Mouse (Mus musculus) midbrain, embryonic 11.5 days (tissue): ENCODE measurements around the gene Atg2a. TPM values are rescaled to one million over a fixed set of nuclear protein-coding genes. Genes with fewer than 3 reads are reported as not detected.
A peak's percentile ranks its signal among the peaks of the same experiment; 100 is the strongest.

Experiments used
- ATAC-seq: fragments of 200-750 bp; cut with Nextera tagmentation; 2 replicates; pipeline ENCODE4 v1.8.0; 2017; ENCODE audit warnings: moderate TSS enrichment, moderate library complexity; ENCODE audit not compliant: low FRiP score
- DNase-seq: peaks from one replicate; pipeline ENCODE4 v3.0.0; 2015; ENCODE audit warnings: low spot score; ENCODE audit errors: missing footprints
- H3K27ac ChIP-seq: fragments of 300-500 bp; sonication (generic); 2 replicates; pipeline ENCODE4 v1.5.1; 2014; ENCODE audit warnings: low read depth, low read length
- H3K27me3 ChIP-seq: fragments of 300-500 bp; sonication (generic); 2 replicates; pipeline ENCODE4 v1.6.1; 2014; ENCODE audit warnings: mild to moderate bottlenecking, low read length, moderate library complexity, mixed read lengths; ENCODE audit not compliant: control insufficient read depth, insufficient read depth
- H3K36me3 ChIP-seq: fragments of 300-500 bp; sonication (generic); 2 replicates; pipeline ENCODE4 v1.6.1; 2014; ENCODE audit warnings: mild to moderate bottlenecking, low read length, moderate library complexity, mixed read lengths; ENCODE audit not compliant: control insufficient read depth, insufficient read depth
- H3K4me1 ChIP-seq: fragments of 300-500 bp; sonication (generic); 2 replicates; pipeline ENCODE4 v1.6.1; 2014; ENCODE audit warnings: low read length; ENCODE audit not compliant: control insufficient read depth, insufficient read depth
- H3K4me2 ChIP-seq: fragments of 300-500 bp; sonication (generic); 2 replicates; pipeline ENCODE4 v1.6.1; 2014; ENCODE audit warnings: mild to moderate bottlenecking, moderate library complexity
- H3K4me3 ChIP-seq: fragments of 300-500 bp; sonication (generic); 2 replicates; pipeline ENCODE4 v1.5.1; 2014; ENCODE audit warnings: low read depth, low read length
- H3K9ac ChIP-seq: fragments of 300-500 bp; sonication (generic); 2 replicates; pipeline ENCODE4 v1.6.1; 2014; ENCODE audit warnings: low read length
- H3K9me3 ChIP-seq: fragments of 300-500 bp; sonication (generic); 2 replicates; pipeline ENCODE4 v1.6.1; 2016; ENCODE audit warnings: low read length; ENCODE audit not compliant: control insufficient read depth
- WGBS: fragments of 180-500 bp; shearing (Covaris S2); extraction: QIAGEN DNeasy Blood & Tissue Kit; methylation state at CpG from one replicate; pipeline ENCODE4 v1.1.7; 2014; 5-methylcytosine and 5-hydroxymethylcytosine counted together
- polyA plus RNA-seq: library from polyadenylated mRNA; unstranded; fragments of >200 nt; fragmentation: Nextera tagmentation; extraction: Ambion mirVana; gene quantifications from 2 replicates; pipeline ENCODE4 v1.2.1, GENCODE M21; 2014

The Atg2a gene
- polyA plus RNA-seq, 1 experiment from 2014 or later = 8.1 TPM

- H3K4me2 ChIP-seq = peak overlapping the region; percentile 19
- H3K4me3 ChIP-seq = no peak overlapping the region; the same call in 1 of the 2 replicates
- 39% methylated on average over 5 of the region's 5 CpGs for WGBS
- H3K9ac ChIP-seq = no peak overlapping the region
- no peak overlapping the region for H3K27ac ChIP-seq
- DNase-seq (peak; percentile 78), ATAC-seq (no peak)
- H3K27me3 ChIP-seq = no peaks in the 10 kb centered on the region
- H3K36me3 ChIP-seq = peaks cover 4% of the 10 kb centered on the region; the same call in 1 of the 2 replicates
- H3K4me1 ChIP-seq = peaks cover 11% of the 10 kb centered on the region
- no peaks in the 10 kb centered on the region for H3K9me3 ChIP-seq
These were observed 743 bp upstream of the Atg2a start for GRCm38 (mm10) chr19:6240725-6241124.

- ATAC-seq (no peak), DNase-seq (no peak)
- peaks cover 7% of the 10 kb centered on the region; the same call in 1 of the 2 replicates for H3K36me3 ChIP-seq
- H3K9ac ChIP-seq = peak overlapping the region; percentile 92
- peak overlapping the region; percentile 82 for H3K4me3 ChIP-seq
- H3K27ac ChIP-seq = no peak overlapping the region
- WGBS = 0% methylated on average over 4 of the region's 4 CpGs
- H3K4me1 ChIP-seq = peaks cover 8% of the 10 kb centered on the region
- no peaks in the 10 kb centered on the region for H3K9me3 ChIP-seq
- peak overlapping the region; percentile 96 for H3K4me2 ChIP-seq
- no peaks in the 10 kb centered on the region for H3K27me3 ChIP-seq
These were observed 813 bp downstream of the Atg2a start for GRCm38 (mm10) chr19:6242281-6242680.

- Histone ChIP-seq H3K4me2 (no peak overlapping the region), H3K9me3 (no peaks in the 10 kb centered on the region), H3K4me3 (no peak overlapping the region), H3K36me3 (peaks cover 11% of the 10 kb centered on the region), H3K27ac (no peak overlapping the region), H3K4me1 (peaks cover 8% of the 10 kb centered on the region), H3K27me3 (no peaks in the 10 kb centered on the region), H3K9ac (no peak overlapping the region)
- 88% methylated on average over 5 of the region's 5 CpGs for WGBS
- DNase-seq = peak; percentile 45
- no peak for ATAC-seq
These were observed 1.8 kb downstream of the Atg2a start for GRCm38 (mm10) chr19:6243226-6243625.

- H3K4me1 ChIP-seq = peaks cover 8% of the 10 kb centered on the region
- no peak overlapping the region for H3K4me3 ChIP-seq
- H3K9ac ChIP-seq = no peak overlapping the region
- no peak overlapping the region for H3K4me2 ChIP-seq
- peaks cover 12% of the 10 kb centered on the region for H3K36me3 ChIP-seq
- H3K27me3 ChIP-seq = no peaks in the 10 kb centered on the region
- 88% methylated on average over 1 of the region's 1 CpGs for WGBS
- ATAC-seq = no peak
- DNase-seq = no peak
- no peaks in the 10 kb centered on the region for H3K9me3 ChIP-seq
- H3K27ac ChIP-seq = no peak overlapping the region
These were observed 4.3 kb downstream of the Atg2a start for GRCm38 (mm10) chr19:6245806-6246205.

GRCm38 (mm10) chr19:6247526-6248300 is 6.2 kb downstream of the Atg2a start:
- DNase-seq (no peak), ATAC-seq (no peak)
- no peak overlapping the region for H3K4me3 ChIP-seq
- peaks cover 1% of the 10 kb centered on the region for H3K4me1 ChIP-seq
- H3K27ac ChIP-seq = no peak overlapping the region
- H3K27me3 ChIP-seq = no peaks in the 10 kb centered on the region
- H3K9me3 ChIP-seq = no peaks in the 10 kb centered on the region
- H3K9ac ChIP-seq = no peak overlapping the region
- no peak overlapping the region for H3K4me2 ChIP-seq
- 93% methylated on average over 29 of the region's 29 CpGs for WGBS
- peaks cover 16% of the 10 kb centered on the region for H3K36me3 ChIP-seq

GRCm38 (mm10) chr19:6253021-6253420 is 11.6 kb downstream of the Atg2a start:
- Histone ChIP-seq H3K4me3 (no peak overlapping the region), H3K4me1 (no peaks in the 10 kb centered on the region), H3K27me3 (no peaks in the 10 kb centered on the region), H3K4me2 (no peak overlapping the region), H3K27ac (no peak overlapping the region), H3K9ac (no peak overlapping the region), H3K9me3 (no peaks in the 10 kb centered on the region), H3K36me3 (peaks cover 13% of the 10 kb centered on the region; the same call in 1 of the 2 replicates)
- WGBS = 89% methylated on average over 4 of the region's 4 CpGs
- DNase-seq = no peak
- no peak for ATAC-seq

GRCm38 (mm10) chr19:6260428-6260827 is 19.0 kb downstream of the Atg2a start:
- DNase-seq = no peak
- no peaks in the 10 kb centered on the region for H3K27me3 ChIP-seq
- WGBS = 79% methylated on average over 2 of the region's 2 CpGs

GRCm38 (mm10) chr19:6260946-6261345 is 19.5 kb downstream of the Atg2a start:
- no peak overlapping the region for H3K4me2 ChIP-seq
- H3K36me3 ChIP-seq = peaks cover 14% of the 10 kb centered on the region; the same call in 1 of the 2 replicates
- DNase-seq = no peak
- no peak overlapping the region for H3K27ac ChIP-seq
- H3K9ac ChIP-seq = no peak overlapping the region
- WGBS = 83% methylated on average over 4 of the region's 4 CpGs
- ATAC-seq = no peak
- H3K4me1 ChIP-seq = no peaks in the 10 kb centered on the region
- no peaks in the 10 kb centered on the region for H3K27me3 ChIP-seq
- H3K9me3 ChIP-seq = no peaks in the 10 kb centered on the region; the same call in 1 of the 2 replicates
- no peak overlapping the region for H3K4me3 ChIP-seq

More at GRCm38 (mm10) chr19:6260428-6260827, 19.0 kb downstream of the Atg2a start:
- Histone ChIP-seq H3K9me3 (no peaks in the 10 kb centered on the region; the same call in 1 of the 2 replicates), H3K36me3 (peaks cover 14% of the 10 kb centered on the region; the same call in 1 of the 2 replicates), H3K27ac (no peak overlapping the region), H3K4me1 (no peaks in the 10 kb centered on the region), H3K4me2 (no peak overlapping the region), H3K9ac (no peak overlapping the region), H3K4me3 (no peak overlapping the region)
- no peak; the same call in 1 of the 2 replicates for ATAC-seq

GRCm38 (mm10) chr19:6261379-6261778 is 19.9 kb downstream of the Atg2a start:
- H3K9me3 ChIP-seq = no peaks in the 10 kb centered on the region; the same call in 1 of the 2 replicates
- no peak overlapping the region for H3K27ac ChIP-seq
- H3K27me3 ChIP-seq = no peaks in the 10 kb centered on the region
- peaks cover 14% of the 10 kb centered on the region; the same call in 1 of the 2 replicates for H3K36me3 ChIP-seq
- H3K4me1 ChIP-seq = no peaks in the 10 kb centered on the region
- 87% methylated on average over 14 of the region's 14 CpGs for WGBS
- no peak overlapping the region for H3K4me3 ChIP-seq
- DNase-seq (no peak), ATAC-seq (no peak)
- H3K4me2 ChIP-seq = no peak overlapping the region
- H3K9ac ChIP-seq = no peak overlapping the region
